Mouse (Mus musculus) cerebellum, adult 2 months (tissue): ENCODE data around the gene Tmem258.

Experiments used
- CTCF ChIP-seq: fragments of 200-500 bp; IDR thresholded peaks from 2 replicates; pipeline ENCODE4 v1.5.1; 2011; ENCODE audit warnings: low read depth, mild to moderate bottlenecking, control low read depth, low read length, moderate library complexity, borderline replicate concordance; ENCODE audit not compliant: insufficient read depth
- POLR2A ChIP-seq: fragments of 200-500 bp; IDR thresholded peaks from 2 replicates; pipeline ENCODE4 v1.6.1; 2011; ENCODE audit warnings: low read length, control low read depth, borderline replicate concordance; ENCODE audit not compliant: insufficient read depth

DNA sequence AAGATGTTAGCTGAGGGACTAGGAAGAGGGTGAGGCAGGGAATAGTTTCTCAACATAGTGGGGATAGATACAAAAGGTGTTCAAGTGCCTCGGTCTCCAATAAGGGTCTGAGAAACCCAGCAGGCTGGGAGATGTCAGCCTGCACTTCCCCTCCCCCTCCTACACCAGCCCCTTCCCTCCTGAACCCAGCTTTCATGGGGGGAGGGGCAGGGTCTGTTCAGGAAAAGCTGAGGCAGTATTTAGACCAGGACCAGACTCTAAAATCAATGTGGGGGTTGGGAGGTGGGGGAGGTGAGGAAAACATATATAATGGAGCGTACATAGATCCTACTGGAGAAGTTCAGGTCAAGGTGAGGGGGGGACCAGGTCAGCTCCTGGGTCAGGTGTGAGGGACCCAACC is 35.6 kb downstream of the Tmem258 start:
- TF ChIP-seq CTCF: no peak
- TF ChIP-seq POLR2A: no peak
